Mouse (Mus musculus) bone marrow, adult 2 months (tissue): Measurements from ENCODE around the gene Rnf111.

Experiments used
- CTCF ChIP-seq: fragments of 200-500 bp; IDR thresholded peaks from 2 replicates; pipeline ENCODE4 v1.5.1; 2011; ENCODE audit warnings: low read length, control low read depth; ENCODE audit not compliant: control insufficient read depth, insufficient read depth
- POLR2A ChIP-seq: fragments of 200-500 bp; IDR thresholded peaks from 2 replicates; pipeline ENCODE4 v1.6.1; 2011; ENCODE audit warnings: low read depth, mild to moderate bottlenecking, control low read depth, low read length, borderline replicate concordance; ENCODE audit not compliant: control insufficient read depth

DNA sequence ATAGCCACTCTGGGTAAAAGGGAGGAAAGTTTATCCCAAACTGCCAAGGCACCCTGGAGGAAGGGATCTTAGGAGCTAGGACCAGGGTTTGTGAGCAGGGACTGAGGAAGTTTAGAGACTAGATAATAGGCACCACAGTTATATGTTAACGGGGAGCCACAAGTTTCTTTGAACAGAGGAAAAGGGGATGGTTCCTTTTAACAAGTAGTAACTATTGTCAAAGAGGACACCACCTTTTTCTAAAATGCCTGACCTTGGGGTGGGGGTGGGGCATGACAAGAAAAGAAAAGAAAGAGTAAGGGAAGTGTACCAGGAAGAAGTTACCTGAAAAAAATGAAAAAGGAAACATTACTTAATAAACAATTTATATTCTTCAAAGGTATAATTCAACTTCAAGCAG is 12.3 kb downstream of the Rnf111 start:
- TF ChIP-seq POLR2A (no peak), CTCF (no peak)
